Mouse (Mus musculus) MEL (cell line): ENCODE measurements around the gene Mical3. TPM values are rescaled to one million over a fixed set of nuclear protein-coding genes. Genes with fewer than 3 reads are reported as not detected.
A peak's percentile ranks its signal among the peaks of the same experiment; 100 is the strongest.

Experiments
- DNase-seq: peaks from one replicate; pipeline ENCODE4 v3.0.0; 2011; ENCODE audit warnings: low read depth, low spot score
- H3K27ac ChIP-seq: 2 replicates; pipeline ENCODE4 v1.5.1; 2012; ENCODE audit warnings: low read depth, mild to moderate bottlenecking, control low read depth, low read length, moderate library complexity; ENCODE audit not compliant: control insufficient read depth
- H3K27me3 ChIP-seq, 2 experiments: fragments of 150-350 bp in 1 of 2; sonication (generic) in 1 of 2; 2 replicates each; pipeline ENCODE4 v1.6.1; 2012; ENCODE audit warnings: low read length in 2 of 2, mild to moderate bottlenecking in 2 of 2, improper control_type of control experiment in 1 of 2, moderate library complexity in 1 of 2; ENCODE audit not compliant: insufficient read depth in 2 of 2, control insufficient read depth in 1 of 2
- H3K36me3 ChIP-seq, 2 experiments: 2 replicates each; pipeline ENCODE4 v1.6.1; 2012 to 2014; ENCODE audit warnings: low read length in 2 of 2, improper control_type of control experiment in 1 of 2, inconsistent platforms in 1 of 2, mild to moderate bottlenecking in 1 of 2; ENCODE audit not compliant: insufficient read depth in 2 of 2, control insufficient read depth in 1 of 2
- H3K4me1 ChIP-seq, 2 experiments: fragments of 150-350 bp in 1 of 2; sonication (generic) in 1 of 2; 2 replicates each; pipeline ENCODE4 v1.6.1; 2012; ENCODE audit warnings: low read length in 2 of 2, improper control_type of control experiment in 1 of 2, mild to moderate bottlenecking in 1 of 2; ENCODE audit not compliant: insufficient read depth in 2 of 2, control insufficient read depth in 1 of 2
- H3K4me3 ChIP-seq, 2 experiments: fragments of 150-350 bp in 1 of 2; sonication (generic) in 1 of 2; 2 replicates each; pipeline ENCODE4 v1.5.1; 2012; ENCODE audit warnings: low read depth in 2 of 2, low read length in 2 of 2, mild to moderate bottlenecking in 2 of 2, moderate library complexity in 2 of 2, control low read depth in 1 of 2, improper control_type of control experiment in 1 of 2; ENCODE audit not compliant: control insufficient read depth in 1 of 2, insufficient read depth in 1 of 2
- H3K79me2 ChIP-seq: 2 replicates; pipeline ENCODE4 v1.6.1; 2012; ENCODE audit warnings: mild to moderate bottlenecking, low read length, moderate library complexity; ENCODE audit not compliant: control insufficient read depth, poor library complexity, insufficient read depth
- H3K9ac ChIP-seq: 2 replicates; pipeline ENCODE4 v1.6.1; 2012; ENCODE audit warnings: low read depth, mild to moderate bottlenecking, control low read depth, low read length, moderate library complexity; ENCODE audit not compliant: control insufficient read depth, poor library complexity, severe bottlenecking
- H3K9me3 ChIP-seq: fragments of 150-350 bp; sonication (generic); replicated peaks from 2 replicates; pipeline ENCODE4 v1.6.1; 2012; ENCODE audit warnings: mild to moderate bottlenecking, low read length, improper control_type of control experiment, moderate library complexity; ENCODE audit not compliant: insufficient read depth
- CTCF ChIP-seq, 3 experiments: IDR thresholded peaks in 2 of 3; conservative IDR thresholded peaks in 1 of 3; 2 replicates each; pipeline ENCODE4 v1.5.1; 2011 to 2012; ENCODE audit warnings: low read length in 3 of 3, low read depth in 2 of 3, mild to moderate bottlenecking in 2 of 3, improper control_type of control experiment in 1 of 3, inconsistent platforms in 1 of 3, mixed read lengths in 1 of 3, moderate library complexity in 1 of 3; ENCODE audit not compliant: control insufficient read depth in 1 of 3, insufficient read depth in 1 of 3, poor library complexity in 1 of 3, severe bottlenecking in 1 of 3
- EP300 ChIP-seq, 2 experiments: IDR thresholded peaks; 2 replicates each; pipeline ENCODE4 v1.6.1; 2011; ENCODE audit warnings: improper control_type of control experiment in 2 of 2, low read length in 2 of 2, low read depth in 1 of 2, mild to moderate bottlenecking in 1 of 2
- GABPA ChIP-seq: IDR thresholded peaks from 2 replicates; pipeline ENCODE4 v1.6.1; 2012; ENCODE audit warnings: low read depth, mild to moderate bottlenecking, inconsistent platforms, low read length, improper control_type of control experiment, moderate library complexity
- GATA1 ChIP-seq: IDR thresholded peaks from 2 replicates; pipeline ENCODE4 v1.6.1; 2011; ENCODE audit warnings: low read depth, low read length, improper control_type of control experiment
- HCFC1 ChIP-seq: IDR thresholded peaks from 2 replicates; pipeline ENCODE4 v1.6.1; 2012; ENCODE audit warnings: low read depth, mild to moderate bottlenecking, inconsistent platforms, low read length, improper control_type of control experiment, moderate library complexity
- JUND ChIP-seq: IDR thresholded peaks from 2 replicates; pipeline ENCODE4 v1.6.1; 2011; ENCODE audit warnings: low read depth, mild to moderate bottlenecking, improper control_type of control experiment, low read length
- KAT2A ChIP-seq: conservative IDR thresholded peaks from 2 replicates; pipeline ENCODE4 v1.6.1; 2012; ENCODE audit warnings: low read depth, low read length, improper control_type of control experiment, inconsistent platforms
- MAX ChIP-seq: IDR thresholded peaks from 2 replicates; pipeline ENCODE4 v1.6.1; 2011; ENCODE audit warnings: low read length, improper control_type of control experiment
- MAZ ChIP-seq: IDR thresholded peaks from 2 replicates; pipeline ENCODE4 v1.6.1; 2012; ENCODE audit warnings: low read depth, mild to moderate bottlenecking, inconsistent platforms, low read length, improper control_type of control experiment
- MXI1 ChIP-seq: IDR thresholded peaks from 2 replicates; pipeline ENCODE4 v1.6.1; 2011; ENCODE audit warnings: mild to moderate bottlenecking, low read depth, low read length, improper control_type of control experiment
- MYC ChIP-seq: IDR thresholded peaks from 2 replicates; pipeline ENCODE4 v1.6.1; 2011; ENCODE audit warnings: low read depth, mild to moderate bottlenecking, low read length, improper control_type of control experiment, moderate library complexity
- NELFE ChIP-seq: IDR thresholded peaks from 2 replicates; pipeline ENCODE4 v1.6.1; 2011; ENCODE audit warnings: low read depth, low read length, improper control_type of control experiment
- POLR2A ChIP-seq, 2 experiments: IDR thresholded peaks; 2 replicates each; pipeline ENCODE4 v1.6.1; 2011 to 2012; ENCODE audit warnings: low read length in 2 of 2, mild to moderate bottlenecking in 2 of 2, control low read depth in 1 of 2, improper control_type of control experiment in 1 of 2, low read depth in 1 of 2, moderate library complexity in 1 of 2; ENCODE audit not compliant: control insufficient read depth in 1 of 2, insufficient read depth in 1 of 2, poor library complexity in 1 of 2
- POLR2AphosphoS2 ChIP-seq: IDR thresholded peaks from 2 replicates; pipeline ENCODE4 v1.6.1; 2011; ENCODE audit warnings: low read length, improper control_type of control experiment
- RAD21 ChIP-seq: IDR thresholded peaks from 2 replicates; pipeline ENCODE4 v1.6.1; 2011; ENCODE audit warnings: mild to moderate bottlenecking, low read depth, low read length, improper control_type of control experiment
- SIN3A ChIP-seq: IDR thresholded peaks from 2 replicates; pipeline ENCODE4 v1.6.1; 2012; ENCODE audit warnings: low read length, improper control_type of control experiment, inconsistent platforms
- SMC3 ChIP-seq: IDR thresholded peaks from 2 replicates; pipeline ENCODE4 v1.6.1; 2011; ENCODE audit warnings: low read depth, low read length, improper control_type of control experiment
- ZC3H11A ChIP-seq: IDR thresholded peaks from 2 replicates; pipeline ENCODE4 v1.6.1; 2012; ENCODE audit warnings: low read depth, mild to moderate bottlenecking, inconsistent platforms, low read length, improper control_type of control experiment
- ZMIZ1 ChIP-seq: IDR thresholded peaks from 2 replicates; pipeline ENCODE4 v1.6.1; 2012; ENCODE audit warnings: low read depth, mild to moderate bottlenecking, inconsistent platforms, low read length, improper control_type of control experiment, moderate library complexity
- ZNF384 ChIP-seq: IDR thresholded peaks from 2 replicates; pipeline ENCODE4 v1.6.1; 2012; ENCODE audit warnings: low read depth, mild to moderate bottlenecking, inconsistent platforms, low read length, improper control_type of control experiment
- polyA plus RNA-seq, 2 experiments: library from polyadenylated mRNA; stranded (reverse) in 1 of 2; unstranded in 1 of 2; fragments of >175 nt in 1 of 2; fragments of >200 nt in 1 of 2; gene quantifications; 2 replicates each; pipeline versions ENCODE4 v1.2.1 to v1.2.4; 2012; ENCODE audit warnings: low replicate concordance in 2 of 2, low read depth in 1 of 2; ENCODE audit not compliant: insufficient read length in 2 of 2, insufficient read depth in 1 of 2, missing spikeins in 1 of 2
- total RNA-seq: library from RNA; depleted of rRNA; stranded (reverse); fragments of 300-350 nt; gene quantifications from 2 replicates; pipeline ENCODE4 v1.2.3, GENCODE M21; 2012; rRNA removed

Gene Mical3
- total RNA-seq (19.8 and 24.7 TPM in 2 replicates), polyA plus RNA-seq (100 to 1,000 TPM in 1 of 2 experiments, 10 to 100 TPM in 1; 31.4 to 125 TPM)

DNA sequence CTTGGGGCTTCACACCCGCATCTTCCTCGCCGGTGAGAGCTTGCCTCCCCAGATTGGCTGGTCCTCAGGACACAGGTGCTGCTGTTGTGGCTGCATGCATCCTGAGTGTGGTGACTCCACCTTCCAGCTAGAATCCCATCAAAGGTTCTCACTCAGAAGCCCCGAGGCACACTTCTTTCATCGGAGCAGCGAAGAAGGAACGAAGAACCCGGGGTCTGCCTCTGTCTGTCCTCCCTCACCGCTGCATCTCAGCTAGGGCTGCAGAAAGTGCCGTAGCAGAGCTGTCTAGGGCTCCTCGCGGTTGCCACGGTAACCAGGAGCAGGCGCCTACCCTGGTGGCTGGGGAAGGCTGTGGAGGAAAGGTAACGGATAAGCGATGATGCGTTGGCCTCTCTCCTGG lies at the start of gene Mical3:
Gene Mical3 (minus strand): TSS at position 227 of the 400 bp plus-strand sequence.
- peak within 1 kb of the TSS; percentile 62 to 77 for H3K4me3 ChIP-seq
- TF ChIP-seq KAT2A, result no peak
- TF ChIP-seq, all 39 proteins: peak for 0
- Histone ChIP-seq H3K79me2 (no peaks in the 10 kb centered on the region; the same call in 1 of the 2 replicates), H3K27me3 (peaks cover 2% of the 10 kb centered on the region in 2 experiments; a peak in 2 of 4 replicates), H3K36me3 (peaks cover 0 to 2% of the 10 kb centered on the region in 2 experiments; a peak in 1 of 4 replicates), H3K27ac (no peak within 1 kb of the TSS), H3K9me3 (no peaks in the 10 kb centered on the region), H3K9ac (peak within 1 kb of the TSS; percentile 68), H3K4me1 (peaks cover 0 to 6% of the 10 kb centered on the region in 2 experiments; a peak in 2 of 4 replicates)
- no peak for DNase-seq

DNA sequence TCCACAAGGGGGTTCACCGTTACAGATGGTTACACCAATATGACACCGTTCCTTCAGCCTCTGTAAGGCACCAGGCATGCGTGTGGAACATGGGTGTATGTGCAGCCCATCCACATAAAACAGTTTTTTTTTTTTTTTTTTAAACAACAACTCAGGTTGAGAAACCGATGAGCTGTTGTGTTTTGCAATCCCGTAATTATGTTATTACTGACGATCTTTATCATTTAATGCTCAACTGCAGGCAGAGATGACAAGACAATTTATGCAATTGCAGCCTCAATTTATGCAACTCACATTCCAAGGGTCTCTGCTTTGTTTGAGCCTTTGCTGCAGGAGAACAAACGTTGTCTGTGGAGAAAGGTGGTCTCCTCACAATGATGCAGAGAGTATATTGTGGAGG lies 49.0 kb upstream of the Mical3 start:
- peaks cover 0 to 17% of the 10 kb centered on the region in 2 experiments; a peak in 2 of 4 replicates for H3K36me3 ChIP-seq
- H3K27me3 ChIP-seq, result no peaks in the 10 kb centered on the region
- peaks cover 6 to 22% of the 10 kb centered on the region in 2 experiments for H3K4me1 ChIP-seq
- H3K4me3 ChIP-seq, result no peak overlapping the region
- TF ChIP-seq POLR2AphosphoS2 (no peak), GATA1 (no peak), MXI1 (no peak), CTCF (IDR thresholded peaks at IDR 0.05 in 2 of 3, conservative IDR thresholded peaks at IDR 0.05 in 1 of 3; ENCODE audit: control insufficient read depth in 1 of 3, insufficient read depth in 1 of 3, low read depth in 2 of 3, low read length in 3 of 3, poor library complexity in 1 of 3, severe bottlenecking in 1 of 3) (no peak), NELFE (no peak), KAT2A (no peak), GABPA (no peak), EP300 (IDR thresholded peaks at IDR 0.05; ENCODE audit: low read depth in 1 of 2, low read length in 2 of 2) (no peak), SIN3A (no peak), JUND (no peak)
- no peaks in the 10 kb centered on the region for H3K9me3 ChIP-seq
- H3K27ac ChIP-seq, result no peak overlapping the region
- DNase-seq, result no peak
- peaks cover 5% of the 10 kb centered on the region for H3K79me2 ChIP-seq
- H3K9ac ChIP-seq, result no peak overlapping the region

- DNase-seq, result peak; percentile 75
- no peak overlapping the region for H3K27ac ChIP-seq
- TF ChIP-seq SIN3A, result peak; percentile 54; the same call in 1 of the 2 replicates
- TF ChIP-seq ZC3H11A, result peak; percentile 95
- TF ChIP-seq HCFC1, result 0 out of 2 replicates have a peak, but pooled peaks have one; percentile 21
- TF ChIP-seq CTCF (IDR thresholded peaks at IDR 0.05 in 2 of 3, conservative IDR thresholded peaks at IDR 0.05 in 1 of 3; ENCODE audit: control insufficient read depth in 1 of 3, insufficient read depth in 1 of 3, low read depth in 2 of 3, low read length in 3 of 3, poor library complexity in 1 of 3, severe bottlenecking in 1 of 3), result peak; percentile 34 to 89 (median 66)
- TF ChIP-seq JUND, result peak; percentile 33; the same call in 1 of the 2 replicates
- TF ChIP-seq POLR2A (IDR thresholded peaks at IDR 0.05; ENCODE audit: control insufficient read depth in 1 of 2, insufficient read depth in 1 of 2, low read depth in 1 of 2, low read length in 2 of 2, poor library complexity in 1 of 2), result no peak
- TF ChIP-seq RAD21, result peak; percentile 93
- no peak; the same call in 1 of the 2 replicates for TF ChIP-seq MAX
- no peak for TF ChIP-seq ZMIZ1
- peak; percentile 85 for TF ChIP-seq ZNF384
- TF ChIP-seq MAZ, result peak; percentile 69; the same call in 1 of the 2 replicates
- peak; percentile 95 for TF ChIP-seq SMC3
- peak; percentile 81 for TF ChIP-seq MYC
- H3K27me3 ChIP-seq, result no peaks in the 10 kb centered on the region; a peak in 1 of 4 replicates
- 0 out of 2 replicates have a peak overlapping the region, but pooled peaks have one; percentile 15 for H3K9ac ChIP-seq
- H3K79me2 ChIP-seq, result no peaks in the 10 kb centered on the region; the same call in 1 of the 2 replicates
- peak overlapping the region; percentile 32 to 34; a peak in 3 of 4 replicates for H3K4me3 ChIP-seq
- no peaks in the 10 kb centered on the region for H3K9me3 ChIP-seq
- H3K36me3 ChIP-seq, result peaks cover 0 to 17% of the 10 kb centered on the region in 2 experiments; a peak in 2 of 4 replicates
- peaks cover 6 to 22% of the 10 kb centered on the region in 2 experiments for H3K4me1 ChIP-seq
Observed at GRCm38 (mm10) chr6:121178700-121179358, 48.0 kb upstream of the Mical3 start.
